Mouse (Mus musculus): ENCODE measurements around the gene Slc45a3. TPM values are rescaled to one million over a fixed set of nuclear protein-coding genes. Genes with fewer than 3 reads are reported as not detected.

Slc45a3 gene
- polyA plus RNA-seq, 1 experiment = 5.7 TPM

DNA sequence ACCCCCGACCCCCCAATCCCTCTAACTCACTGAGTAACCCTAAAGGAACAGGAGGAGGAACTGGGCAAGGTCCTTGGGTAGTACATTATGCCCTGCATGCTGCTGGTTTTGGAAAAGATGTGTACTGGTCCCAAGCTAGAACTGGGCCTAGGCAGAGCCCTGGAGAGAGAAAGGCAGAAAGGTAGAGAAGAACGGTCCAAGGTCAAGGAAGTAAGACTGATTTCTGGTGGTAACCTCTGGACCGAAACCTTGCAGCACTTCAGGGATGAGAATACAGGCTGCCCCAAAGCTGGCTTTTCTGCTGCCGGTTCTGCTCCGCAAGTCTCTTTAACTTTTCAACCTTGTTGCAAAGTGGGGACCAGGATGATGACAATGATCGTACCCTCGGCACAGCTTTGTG lies 1.8 kb downstream of the Slc45a3 start:
- DNase-seq (ENCODE audit: low spot score) = no peak

DNA sequence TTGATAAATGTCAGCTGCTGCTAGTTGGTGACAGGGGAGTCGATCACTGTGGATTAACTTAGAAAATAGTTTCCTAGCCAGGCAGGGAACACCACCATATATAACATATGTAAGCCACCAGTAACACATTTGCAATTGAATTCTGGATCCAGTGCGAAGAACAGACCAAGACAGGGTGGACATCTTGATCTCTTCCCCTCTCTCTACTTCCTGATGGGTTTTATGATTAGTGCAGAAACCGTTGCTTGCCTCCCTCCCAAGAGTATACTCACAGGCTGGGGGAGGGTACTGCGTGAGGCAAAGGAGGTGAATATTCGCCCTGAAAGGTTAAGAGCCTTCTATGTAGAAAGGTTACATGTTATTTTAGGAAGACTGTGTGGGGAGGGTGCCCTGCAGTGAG lies 3.1 kb downstream of the Slc45a3 start:
- no peak for DNase-seq (ENCODE audit: low spot score)

DNA sequence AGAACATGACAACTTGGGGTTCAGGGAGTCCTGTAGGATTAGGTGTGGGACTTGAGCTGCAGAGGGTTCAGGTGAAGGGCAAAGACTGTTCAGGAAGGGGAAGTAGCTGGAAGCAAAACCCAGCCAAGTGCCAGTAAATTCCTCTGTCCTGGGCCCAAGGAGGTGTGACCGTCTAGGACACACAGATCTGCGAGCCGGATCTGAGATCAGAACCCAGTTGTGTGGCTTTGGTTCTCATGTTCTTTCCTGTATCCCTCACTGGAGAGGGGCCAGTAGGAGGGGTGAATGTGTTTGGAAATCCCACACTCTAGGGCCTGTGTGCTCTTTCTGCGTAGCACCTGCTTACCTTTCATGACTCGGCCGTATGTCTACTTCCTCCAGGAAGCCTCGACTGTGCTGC lies 4.6 kb downstream of the Slc45a3 start:
- DNase-seq (ENCODE audit: low spot score) = no peak

DNA sequence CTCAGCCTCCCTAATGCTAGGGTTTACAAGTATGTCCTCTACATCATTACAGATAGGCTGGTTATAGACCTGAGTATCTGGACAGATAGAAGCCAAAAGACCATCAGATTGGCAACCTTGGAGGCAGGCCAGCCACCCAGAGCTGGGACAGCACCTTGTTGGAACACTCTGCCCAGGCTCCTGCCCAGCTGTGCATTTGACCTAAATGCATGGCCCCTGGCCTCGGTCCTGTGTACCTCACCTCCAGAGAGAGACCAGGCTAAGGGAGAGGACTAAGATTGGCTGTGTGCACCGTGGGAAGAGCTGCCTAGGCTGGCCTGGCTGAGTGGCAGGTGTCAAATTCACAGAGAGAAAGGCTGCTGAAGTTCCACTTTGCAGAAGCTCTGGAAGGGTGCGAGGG lies 5.8 kb downstream of the Slc45a3 start:
- DNase-seq (ENCODE audit: low spot score) = no peak

DNA sequence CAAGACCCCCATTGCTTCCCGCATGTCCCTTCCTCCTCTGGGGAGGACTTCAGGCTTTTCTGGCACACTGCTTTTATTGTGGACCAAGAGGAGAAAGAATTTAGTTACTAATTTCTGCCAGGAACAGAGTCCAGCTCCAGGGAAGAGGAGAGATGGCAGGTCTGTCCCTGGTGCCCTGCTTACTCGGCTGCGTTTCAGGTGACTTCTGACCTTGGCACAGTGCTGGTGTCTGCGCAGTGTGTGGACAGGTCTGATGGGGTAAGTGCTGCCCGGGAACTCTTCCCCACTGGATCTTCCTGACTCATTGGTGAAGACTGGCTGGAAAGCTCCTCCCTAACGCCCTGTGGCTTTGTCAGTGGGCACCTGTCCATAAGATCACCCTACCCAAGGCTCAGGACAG lies 6.2 kb downstream of the Slc45a3 start:
- no peak for DNase-seq (ENCODE audit: low spot score)

DNA sequence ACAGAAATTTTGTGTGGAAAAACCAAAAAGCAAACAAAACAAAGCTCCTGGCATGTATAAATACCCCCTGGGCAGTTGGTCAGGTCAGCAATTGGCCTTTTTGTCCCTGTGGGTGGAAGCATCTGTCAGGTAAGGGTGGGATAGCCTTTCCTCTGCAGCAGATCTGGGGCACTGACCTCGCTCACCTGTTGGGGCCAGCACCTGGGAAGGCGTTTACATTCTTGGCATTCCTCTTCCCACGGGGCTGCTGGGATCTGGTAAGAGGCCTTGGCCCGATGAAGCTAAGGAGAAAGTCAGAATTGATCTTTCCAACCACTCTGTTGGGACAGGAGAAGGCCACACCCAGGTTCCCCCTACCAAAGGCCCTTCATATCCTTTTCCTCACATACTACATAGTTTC lies 7.1 kb downstream of the Slc45a3 start:
- DNase-seq (ENCODE audit: low spot score) = no peak

DNA sequence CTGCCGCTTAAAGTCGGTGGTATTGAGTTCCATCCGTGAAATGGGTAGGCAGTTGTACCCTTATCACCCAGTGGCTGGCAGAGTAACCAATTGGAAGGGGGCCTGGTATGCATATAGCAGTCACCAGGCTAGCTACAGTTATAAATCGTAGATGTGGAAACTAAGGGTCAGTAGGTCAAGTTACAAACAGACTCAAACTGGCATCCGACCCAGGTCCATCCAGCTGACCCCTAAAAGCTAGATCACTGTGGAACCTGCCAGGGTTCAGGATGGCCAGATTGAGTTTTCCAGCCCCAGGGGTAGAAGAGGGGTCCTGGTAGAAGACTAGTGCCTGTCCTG lies 7.5 kb downstream of the Slc45a3 start:
- no peak for DNase-seq (ENCODE audit: low spot score)

DNA sequence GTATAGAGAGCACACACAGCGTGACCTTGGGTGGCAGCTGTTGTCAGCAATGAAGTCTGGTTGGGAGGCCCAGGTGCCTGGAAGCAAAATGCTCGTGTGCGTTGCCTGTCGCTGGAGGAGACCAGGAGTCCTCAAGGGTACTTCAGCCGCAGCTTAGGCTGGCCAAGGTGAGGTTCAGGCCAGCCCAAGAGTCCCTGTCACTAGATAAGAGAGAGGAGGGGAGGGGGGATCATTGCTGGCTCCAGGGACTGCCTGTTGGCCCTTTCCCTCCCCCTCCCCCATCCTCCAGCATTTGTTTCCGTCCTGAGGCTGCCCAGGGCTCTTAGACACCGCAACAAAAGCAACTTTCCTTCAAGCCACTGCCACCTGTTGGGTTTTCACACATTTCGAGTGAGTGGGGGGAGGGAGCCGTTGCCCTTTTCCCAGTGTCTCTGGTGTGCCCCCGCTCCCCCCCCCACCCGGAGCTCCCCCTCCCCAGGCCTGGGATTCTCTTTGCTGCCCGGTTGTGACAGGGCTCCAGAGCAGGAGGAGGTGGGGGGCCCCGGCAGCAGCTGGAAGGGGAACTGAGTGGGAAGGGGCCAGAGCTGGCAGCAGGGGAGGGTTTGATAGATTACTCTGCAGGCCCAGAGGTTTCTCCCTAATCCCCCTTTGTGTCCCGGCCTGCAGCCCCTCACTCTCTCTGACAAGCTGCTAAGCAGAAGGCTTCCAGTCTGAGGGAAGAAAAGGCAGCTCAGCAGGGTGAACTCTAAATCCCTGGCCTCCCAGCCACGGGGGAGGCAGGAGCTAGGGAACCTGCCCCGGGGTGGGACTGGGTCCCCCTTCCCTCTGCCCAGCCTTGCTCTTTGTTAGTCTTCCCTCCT lies 8.1 kb downstream of the Slc45a3 start:
- no peak for DNase-seq (ENCODE audit: low spot score)

DNA sequence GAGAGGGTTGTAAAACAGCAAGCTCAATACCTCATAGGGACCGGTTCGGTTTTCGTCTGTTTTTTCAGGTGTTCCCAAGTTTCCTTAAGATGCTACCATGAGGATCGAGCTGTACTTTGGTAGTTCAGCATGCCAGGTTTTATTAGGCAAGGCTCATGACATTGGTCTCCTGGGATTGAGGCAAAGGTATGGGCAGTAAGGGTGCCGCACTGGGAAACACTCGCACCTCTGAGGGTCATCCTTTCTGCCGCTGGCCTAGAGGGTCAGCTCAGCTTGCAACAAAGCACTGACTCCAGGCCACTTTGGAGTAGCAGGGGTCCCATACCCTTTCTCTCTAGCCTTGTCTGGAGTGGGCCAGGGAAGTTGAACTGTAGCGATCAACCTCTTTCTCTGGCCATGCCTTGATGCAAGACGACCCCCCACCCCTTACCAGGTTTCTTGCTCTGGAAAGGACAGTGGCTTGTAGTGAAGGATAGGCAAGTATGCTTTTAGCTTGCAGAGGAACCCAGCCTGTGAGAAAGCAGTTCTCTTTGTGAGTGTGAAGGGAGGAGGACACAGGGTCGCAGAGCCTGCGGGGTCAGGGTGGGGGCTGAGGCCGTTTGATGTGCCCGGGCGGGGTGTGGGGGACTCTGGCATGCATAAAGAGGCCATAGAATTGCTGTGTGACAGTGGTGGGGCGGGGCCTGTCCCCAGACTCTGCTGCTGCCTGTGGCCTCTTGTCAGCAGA lies 9.2 kb downstream of the Slc45a3 start:
- DNase-seq (ENCODE audit: low spot score) = no peak

DNA sequence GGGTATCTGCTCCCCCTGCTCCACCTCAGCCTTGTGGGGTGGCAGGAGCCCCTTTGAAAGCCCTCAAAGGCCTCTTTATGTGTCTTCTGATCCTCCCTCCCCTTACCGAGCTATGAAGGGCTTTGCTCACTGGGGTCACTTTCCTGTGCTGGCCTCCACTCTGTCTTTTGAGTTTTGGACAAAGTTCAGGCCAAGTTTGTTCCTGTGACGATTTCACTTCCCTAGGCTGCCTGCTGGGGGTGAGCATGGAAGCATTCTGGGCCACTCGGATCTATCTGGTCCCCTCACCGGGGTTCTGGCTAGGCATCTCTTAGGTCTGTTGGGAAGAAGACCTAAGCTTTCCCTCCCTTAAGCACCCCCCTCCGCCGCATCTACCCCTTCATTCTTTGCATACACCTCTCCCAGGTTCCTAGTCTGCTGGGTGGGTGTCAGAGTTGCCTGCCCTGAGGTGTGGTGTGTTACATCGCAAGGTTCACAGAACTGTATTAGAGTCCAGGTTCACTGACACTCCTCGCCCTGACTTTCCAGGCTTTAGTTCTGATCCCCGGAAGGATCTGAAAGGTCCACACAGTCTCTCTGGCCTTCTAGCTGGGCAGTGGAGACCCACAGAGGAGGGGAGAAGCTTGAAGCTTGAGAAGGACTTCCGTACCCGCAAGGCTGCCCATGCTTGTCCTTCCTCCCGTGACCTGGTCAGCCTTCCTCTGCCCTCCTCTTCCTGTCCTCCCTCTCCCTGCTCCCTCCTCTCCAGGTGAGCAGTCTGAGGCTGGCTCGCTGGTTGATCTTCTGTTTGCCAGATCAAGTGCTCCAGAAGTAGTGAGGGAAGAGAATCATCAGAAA lies 9.9 kb downstream of the Slc45a3 start:
- DNase-seq (ENCODE audit: low spot score) = no peak

DNA sequence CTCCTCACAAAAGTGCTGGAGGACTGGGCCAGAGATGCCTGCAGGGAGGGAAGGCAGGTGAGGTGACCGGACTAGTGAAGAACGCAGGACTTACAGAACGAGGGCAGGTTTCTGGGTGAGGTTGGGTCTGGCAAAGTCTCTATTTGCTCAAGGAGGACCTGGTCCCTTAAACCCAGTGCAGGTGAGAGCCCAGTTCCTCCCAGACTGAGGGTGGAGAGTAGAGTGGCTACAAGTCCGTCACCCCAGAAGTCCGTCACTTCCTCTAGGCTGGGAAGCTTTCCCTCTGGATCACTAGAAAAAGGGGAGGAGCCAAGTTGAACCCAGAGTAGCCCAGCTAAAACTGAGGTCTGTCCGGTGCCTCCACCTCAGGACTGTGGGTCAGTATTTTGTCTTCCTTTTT lies 11.2 kb downstream of the Slc45a3 start:
- DNase-seq (ENCODE audit: low spot score) = no peak

DNA sequence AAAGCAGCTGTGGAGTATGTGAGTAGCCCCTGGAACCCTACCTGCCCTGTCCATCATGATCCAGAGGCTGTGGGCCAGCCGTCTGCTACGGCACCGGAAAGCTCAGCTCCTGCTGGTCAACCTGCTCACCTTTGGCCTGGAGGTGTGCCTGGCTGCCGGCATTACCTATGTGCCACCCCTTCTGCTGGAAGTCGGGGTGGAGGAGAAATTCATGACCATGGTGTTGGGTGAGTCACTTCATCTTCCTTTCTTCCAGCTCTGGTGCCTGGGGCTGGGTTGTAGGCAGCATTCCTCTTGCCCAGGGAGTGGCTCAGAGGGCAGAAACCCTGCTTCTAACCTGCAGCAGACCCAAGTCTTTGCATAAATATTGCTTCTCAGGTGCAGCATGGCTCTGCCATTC lies 14.1 kb downstream of the Slc45a3 start:
- no peak for DNase-seq (ENCODE audit: low spot score)

DNA sequence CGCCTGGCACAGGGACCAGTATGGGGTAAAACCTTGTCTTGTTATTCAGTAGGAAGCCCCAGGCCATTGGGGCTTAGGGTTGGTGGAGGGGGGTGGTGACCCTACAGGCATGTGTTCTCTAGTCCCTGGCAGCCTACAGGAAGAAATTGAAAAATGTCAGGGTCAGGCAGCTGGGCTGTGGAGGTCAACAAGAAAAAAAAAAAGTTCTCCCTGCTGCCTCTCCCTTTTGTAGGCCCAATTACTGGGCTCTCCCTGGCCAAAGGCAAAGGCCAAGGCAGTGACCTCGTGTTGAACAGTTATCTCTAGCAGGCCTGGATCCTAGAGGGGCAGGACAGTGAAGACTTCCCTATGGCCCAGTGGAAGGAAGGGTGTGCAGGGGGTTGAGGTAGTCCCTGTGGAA lies 17.7 kb downstream of the Slc45a3 start:
- no peak for DNase-seq (ENCODE audit: low spot score)

DNA sequence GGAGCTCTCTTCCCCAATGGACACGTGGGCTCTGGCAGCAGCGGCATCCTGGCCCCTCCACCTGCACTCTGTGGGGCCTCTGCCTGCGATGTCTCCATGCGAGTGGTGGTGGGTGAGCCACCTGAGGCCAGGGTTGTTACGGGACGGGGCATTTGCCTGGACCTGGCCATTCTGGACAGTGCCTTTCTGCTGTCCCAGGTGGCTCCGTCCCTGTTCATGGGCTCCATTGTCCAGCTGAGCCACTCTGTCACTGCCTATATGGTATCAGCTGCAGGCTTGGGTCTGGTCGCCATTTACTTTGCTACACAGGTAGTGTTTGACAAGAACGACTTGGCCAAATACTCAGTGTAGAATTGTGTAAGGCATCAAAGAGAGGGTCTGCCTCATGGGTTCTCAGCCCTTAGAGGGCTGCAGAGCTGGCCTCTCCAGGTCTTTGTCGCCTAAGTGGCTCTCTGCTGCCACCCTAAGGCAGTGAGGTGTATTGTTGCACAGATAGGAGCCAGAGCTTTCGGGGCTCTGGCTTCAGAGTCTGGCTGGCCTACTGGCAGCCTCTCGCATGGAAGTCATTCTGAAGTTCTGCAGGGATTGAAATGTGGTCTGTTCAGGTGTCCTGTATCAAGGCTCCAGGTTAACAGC lies 18.7 kb downstream of the Slc45a3 start:
- peak; percentile 47 for DNase-seq (ENCODE audit: low spot score)

DNA sequence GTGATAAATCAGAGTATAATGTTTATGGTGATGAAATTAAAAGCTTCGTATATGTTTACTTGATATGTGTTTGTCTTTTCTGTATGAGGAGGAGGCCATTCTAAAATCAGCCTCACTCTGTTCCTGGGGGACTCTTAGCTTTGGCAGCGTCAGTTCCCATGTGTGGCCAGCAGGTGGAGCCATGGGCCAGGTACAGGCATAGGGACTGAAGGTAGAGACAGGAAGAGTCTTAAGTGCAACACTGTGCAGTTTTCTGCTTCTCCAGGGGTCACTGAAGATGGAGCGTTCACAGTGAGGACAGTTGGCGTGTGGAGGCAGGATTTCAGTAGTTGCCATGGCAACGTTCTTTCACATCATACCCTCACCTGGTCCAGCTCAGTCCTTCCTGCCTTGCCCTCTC lies 20.1 kb downstream of the Slc45a3 start:
- DNase-seq (ENCODE audit: low spot score) = peak; percentile 64

DNA sequence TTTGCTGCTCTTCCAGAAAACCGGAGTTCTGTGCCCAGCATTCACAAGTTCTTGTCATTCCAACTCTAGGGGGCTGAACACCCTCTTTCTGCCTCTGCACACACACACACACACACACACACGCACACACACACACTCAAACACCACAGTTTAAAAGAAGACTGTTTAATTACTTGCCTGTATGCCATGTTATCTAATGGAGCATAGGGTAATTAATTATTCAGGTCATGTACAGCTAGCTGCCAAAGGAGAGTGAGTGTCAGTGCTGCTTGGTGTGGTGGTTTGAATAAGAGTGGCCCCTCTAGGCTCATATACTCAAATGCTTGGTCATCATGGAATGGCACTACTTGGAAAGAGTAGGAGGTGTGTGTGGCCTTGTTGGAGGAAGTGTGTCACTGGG lies 21.0 kb downstream of the Slc45a3 start:
- DNase-seq (ENCODE audit: low spot score) = no peak

DNA sequence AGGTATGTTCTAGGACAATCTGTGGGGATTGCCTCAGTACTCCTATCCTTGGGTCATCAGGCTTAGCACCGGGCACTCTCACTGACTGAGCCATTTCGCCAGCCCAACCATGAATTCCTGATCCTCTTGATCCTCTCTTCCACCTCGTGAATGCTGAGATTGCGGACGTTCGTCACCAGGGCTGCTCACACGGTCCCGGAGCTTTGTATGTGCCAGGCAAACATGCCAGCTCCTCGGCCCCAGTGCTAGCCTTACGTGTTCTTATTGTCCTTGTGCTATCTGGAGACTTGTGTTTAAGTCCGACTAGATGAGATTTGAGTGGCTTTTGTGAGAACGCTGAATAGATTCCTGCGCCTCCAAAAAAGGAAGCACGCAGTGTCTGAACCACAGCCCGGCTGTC lies 24.7 kb downstream of the Slc45a3 start:
- no peak for DNase-seq (ENCODE audit: low spot score)

DNA sequence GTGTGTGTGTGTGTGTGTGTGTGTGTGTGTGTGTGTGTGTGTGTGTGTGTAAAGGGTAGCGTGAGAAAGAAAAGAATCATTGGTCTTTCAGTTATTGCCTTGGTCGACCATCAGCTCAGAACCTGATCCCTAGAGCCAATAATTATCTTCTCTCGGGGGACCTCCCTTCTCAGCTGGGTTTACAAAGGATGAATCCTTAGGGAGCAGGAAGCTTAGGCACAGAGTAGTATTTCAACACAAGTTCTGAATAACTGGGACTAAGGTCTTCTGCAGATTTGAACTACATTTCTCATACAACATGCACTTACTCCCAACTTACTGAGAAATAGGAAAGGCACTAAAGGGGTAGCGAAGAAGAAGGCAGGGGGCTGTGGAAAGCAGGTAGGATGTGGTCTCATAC lies 26.7 kb downstream of the Slc45a3 start:
- DNase-seq (ENCODE audit: low spot score) = no peak

DNA sequence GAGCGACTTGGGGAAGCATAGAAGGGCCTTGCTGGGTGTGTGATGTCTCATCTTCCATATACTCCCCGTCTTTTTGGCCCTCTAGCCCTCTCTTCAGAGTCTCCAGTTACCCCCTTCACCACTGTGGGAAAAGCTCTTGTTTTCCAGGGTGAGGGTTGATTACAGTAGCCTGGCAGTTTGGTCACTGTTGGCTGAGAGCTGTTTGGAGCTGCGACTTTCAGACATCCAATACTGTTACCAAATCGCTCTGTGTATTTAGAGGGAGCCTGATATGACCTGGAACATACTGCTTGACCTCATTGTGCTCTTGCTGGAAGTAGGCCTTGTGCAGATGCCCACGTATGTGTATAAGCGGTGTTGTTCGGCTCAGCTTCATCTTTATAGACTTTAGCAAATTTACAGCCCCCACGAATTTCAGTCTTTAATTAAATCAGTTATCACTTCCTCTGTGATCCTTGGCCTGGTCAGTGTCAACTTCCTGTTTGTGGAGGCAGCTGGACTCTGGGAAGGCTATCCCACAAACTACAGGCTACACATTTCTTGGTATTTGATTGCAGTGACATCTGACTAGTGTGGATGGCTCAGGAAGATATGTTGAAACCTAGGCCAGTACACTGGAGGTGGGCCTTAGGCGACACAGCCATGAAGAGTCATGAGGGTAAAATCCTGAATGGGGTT lies 27.5 kb downstream of the Slc45a3 start:
- DNase-seq (ENCODE audit: low spot score) = no peak

DNA sequence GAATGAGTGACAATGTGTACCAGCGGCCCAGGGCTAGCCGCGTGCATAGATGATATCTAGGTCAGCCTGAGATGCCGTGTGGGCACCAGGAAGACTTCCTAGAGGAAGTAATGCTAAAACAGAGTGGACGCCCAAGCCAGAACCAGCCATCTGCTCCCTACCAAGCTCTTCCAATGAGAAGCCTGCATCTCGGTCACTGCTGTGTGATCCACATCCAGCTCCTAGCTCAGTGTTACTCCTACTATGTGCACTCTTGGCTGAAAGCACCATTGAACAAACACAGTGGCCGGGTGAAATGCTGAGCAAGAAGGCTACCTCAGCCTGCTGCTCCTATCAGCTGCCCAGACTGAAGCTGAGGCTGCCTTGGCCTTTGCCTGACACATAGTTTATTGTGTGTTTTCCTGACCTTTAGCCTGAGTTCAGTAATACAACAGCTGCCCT lies 29.8 kb downstream of the Slc45a3 start:
- no peak for DNase-seq (ENCODE audit: low spot score)

All from urinary bladder, adult 2 months (tissue).